In the genomic region with DNA sequence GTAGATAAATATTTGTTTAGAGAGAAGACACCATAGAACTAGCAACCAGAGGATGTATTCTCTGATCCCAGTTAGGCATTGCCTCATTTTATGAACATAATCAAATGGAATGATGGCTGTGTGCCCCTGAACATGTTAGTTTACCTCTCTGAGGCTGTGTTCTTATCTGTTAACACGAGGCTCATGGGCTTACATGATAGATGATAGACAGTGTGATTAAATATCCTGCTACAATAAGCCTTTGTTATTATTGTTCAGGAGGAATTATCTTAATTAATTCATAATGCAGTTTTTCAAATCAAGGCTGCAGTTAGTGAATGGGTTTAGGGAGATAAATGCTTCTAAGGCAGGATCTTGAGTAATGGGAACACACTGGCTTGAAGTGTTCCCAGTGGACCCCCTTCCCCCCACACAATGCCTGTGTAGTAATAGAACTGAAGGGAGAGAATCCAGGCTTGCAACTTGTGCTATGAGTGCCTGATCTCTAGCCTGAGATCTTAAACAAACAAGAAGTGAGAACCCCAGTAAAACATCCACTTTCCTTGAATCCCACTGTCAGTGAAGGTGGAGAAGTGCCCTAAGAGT, we compare ENCODE assay signal across 16 mouse cellular contexts.
"Had no signal": no experiment of that assay in that cellular context is flagged by ENCODE, and none has a peak within 500 bp of the region (broad histone marks: within the 10 kb centered on the region; RNA-seq: fewer than 3 reads in every experiment).

No protein-coding gene starts in this region.

- DNase-seq: lung, adult 18-20 months; lung, embryonic 14.5 days; lung, postnatal 10 days; lung, postnatal 4 days; right cerebral cortex, postnatal 14 days; right cerebral cortex, postnatal 4 days; spleen, adult 18-20 months; thymus, adult 18-20 months; thymus, postnatal 14 days; thymus, postnatal 36 days had no signal

- H3K36me3 ChIP-seq: liver, embryonic 12.5 days; midbrain, embryonic 10.5 days; midbrain, embryonic 13.5 days; midbrain, embryonic 15.5 days had no signal

- H3K9me3 ChIP-seq: liver, embryonic 12.5 days; midbrain, embryonic 10.5 days; midbrain, embryonic 13.5 days; midbrain, embryonic 15.5 days had no signal

- H3K4me3 ChIP-seq: liver, embryonic 12.5 days; midbrain, embryonic 10.5 days; midbrain, embryonic 13.5 days; midbrain, embryonic 15.5 days; myocyte had no signal

- H3K4me2 ChIP-seq: liver, embryonic 12.5 days; lung, embryonic 14.5 days; midbrain, embryonic 13.5 days; midbrain, embryonic 15.5 days had no signal

- H3K27me3 ChIP-seq: liver, embryonic 12.5 days; midbrain, embryonic 13.5 days; midbrain, embryonic 15.5 days had no signal

- ATAC-seq: liver, embryonic 12.5 days; midbrain, embryonic 13.5 days; midbrain, embryonic 15.5 days had no signal

- H3K9ac ChIP-seq: liver, embryonic 12.5 days; liver, embryonic 14.5 days; lung, embryonic 14.5 days; midbrain, embryonic 13.5 days; midbrain, embryonic 15.5 days had no signal

- H3K4me1 ChIP-seq: liver, embryonic 12.5 days had no signal

- H3K27ac ChIP-seq: liver, embryonic 12.5 days; liver, embryonic 14.5 days; midbrain, embryonic 10.5 days; midbrain, embryonic 13.5 days; midbrain, embryonic 15.5 days had no signal
